Mouse (Mus musculus): ENCODE measurements around the gene Nupr1l.
A peak's percentile ranks its signal among the peaks of the same experiment; 100 is the strongest.
"Not testable (repeated sequence)": the region's sequence is repeated elsewhere in the genome, so short reads cannot be mapped to it uniquely, and the experiment has no call there.

Nupr1l gene

DNA sequence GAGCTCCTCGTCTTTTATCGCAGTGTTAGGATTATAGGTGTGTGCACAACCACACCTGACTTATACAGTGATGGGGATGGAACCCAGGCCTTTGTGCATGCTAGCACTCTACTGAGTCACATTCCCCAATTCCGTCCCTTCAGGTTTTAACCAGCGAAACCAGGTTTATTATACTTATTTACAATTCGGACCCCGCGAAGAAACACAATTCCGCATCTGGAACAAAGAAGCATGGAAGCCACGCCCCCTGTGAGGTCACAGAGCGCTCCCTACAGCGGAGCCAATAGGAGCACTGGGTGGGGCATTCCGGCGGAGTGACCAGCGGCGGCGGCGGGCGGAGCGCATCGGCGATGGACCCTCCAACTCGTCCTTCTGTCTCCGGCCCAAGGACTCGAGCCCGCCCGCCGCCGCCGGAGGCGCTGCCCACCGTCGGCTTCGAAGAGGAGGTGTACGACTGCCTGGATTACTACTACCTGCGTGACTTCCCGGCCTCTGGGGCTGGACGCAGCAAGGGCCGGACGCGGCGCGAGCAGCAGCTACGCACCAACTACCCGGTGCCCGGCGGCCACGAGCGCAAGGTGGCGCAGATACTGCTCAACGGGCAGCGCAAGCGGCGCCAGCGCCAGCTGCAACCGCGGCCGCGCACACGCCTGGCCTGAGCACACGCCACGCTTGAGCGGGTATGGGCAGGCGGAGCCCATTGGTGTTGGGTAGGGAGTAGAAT is at the start of gene Nupr1l:
Gene Nupr1l, plus strand, starts transcription at position 299 of the 724 bp plus-strand sequence.
- peak; percentile 97 for DNase-seq (ENCODE audit: low spot score)

- DNase-seq (ENCODE audit: low spot score), result no peak
Observed at GRCm38 (mm10) chr5:129862325-129862724, 46.0 kb upstream of the Nupr1l start.

DNA sequence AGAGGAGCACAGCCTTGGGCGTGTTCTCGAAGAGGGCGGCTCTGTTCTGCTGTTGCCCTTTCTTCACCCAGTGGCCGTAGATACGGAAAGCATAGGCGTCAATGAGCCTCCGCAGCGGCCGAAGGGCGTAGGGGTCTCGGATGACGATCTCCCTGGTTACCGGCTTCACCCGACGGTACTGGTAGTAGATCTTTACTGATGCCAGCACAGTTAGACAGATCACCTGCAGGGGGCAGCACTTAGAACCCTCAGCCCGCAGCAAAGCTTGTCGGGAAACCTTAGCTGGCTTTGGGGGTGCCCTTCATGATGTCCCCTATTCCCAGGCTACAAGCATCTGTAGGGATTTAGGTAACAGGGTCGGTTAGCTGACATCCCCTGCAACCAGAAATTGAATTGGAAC is 43.9 kb upstream of the Nupr1l start:
- peak; percentile 84 for DNase-seq (ENCODE audit: low spot score)

DNA sequence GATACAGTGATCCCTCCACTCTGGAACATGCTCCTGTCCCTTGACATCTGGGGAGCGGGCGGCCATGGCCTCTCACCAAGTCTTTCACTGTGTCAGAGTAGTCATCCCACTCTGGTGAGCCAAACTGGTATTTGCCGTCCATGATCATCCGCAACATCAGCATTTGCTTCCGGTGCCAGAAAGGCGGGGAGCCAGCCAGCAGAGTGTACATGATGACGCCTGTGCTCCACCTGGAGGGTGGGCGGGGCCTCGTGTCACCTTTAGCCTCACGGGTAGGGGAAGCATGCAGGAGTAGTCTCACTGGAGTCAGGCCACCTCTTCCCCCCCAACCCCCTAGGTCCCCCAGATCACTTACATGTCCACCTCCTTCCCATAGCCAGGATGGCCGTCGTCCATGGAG is 42.5 kb upstream of the Nupr1l start:
- DNase-seq (ENCODE audit: low spot score), result no peak

DNA sequence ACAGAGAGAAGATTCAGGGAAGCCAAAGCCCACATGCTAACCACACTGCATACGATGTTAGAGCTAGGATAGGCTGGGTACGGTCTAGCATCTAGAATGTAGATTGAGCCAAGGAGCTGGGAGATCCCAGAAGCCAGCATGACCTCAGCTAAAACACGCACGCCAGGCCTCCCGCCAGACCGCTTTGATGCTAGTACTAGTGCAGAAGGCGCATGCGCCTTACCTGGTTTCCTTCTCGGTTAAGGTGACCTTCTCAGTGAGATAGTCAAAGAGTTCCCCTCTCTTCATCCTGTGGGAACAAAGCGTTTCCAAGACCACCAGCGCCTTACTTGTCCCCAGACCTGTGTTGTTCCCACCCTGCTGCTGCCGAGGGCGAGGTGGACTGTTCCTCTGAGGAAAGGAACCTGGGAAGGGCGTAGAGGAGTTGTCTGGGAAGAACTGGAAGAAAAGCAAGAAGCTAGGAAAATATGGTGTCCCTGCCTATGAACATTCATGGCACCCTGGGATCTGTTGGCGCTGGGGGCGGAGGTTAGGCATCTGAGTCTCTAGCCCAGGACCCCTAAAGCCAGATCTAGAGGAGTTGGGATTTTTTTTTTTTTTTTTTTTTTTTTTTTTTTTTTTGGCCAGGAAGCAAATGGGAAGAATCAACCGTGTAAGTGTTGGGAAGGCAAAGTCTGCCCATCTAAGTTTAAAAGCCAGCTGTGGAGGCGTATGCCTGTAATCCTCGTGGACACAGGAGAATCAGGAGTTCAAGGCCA is 38.9 kb upstream of the Nupr1l start:
- no peak for DNase-seq (ENCODE audit: low spot score)

DNA sequence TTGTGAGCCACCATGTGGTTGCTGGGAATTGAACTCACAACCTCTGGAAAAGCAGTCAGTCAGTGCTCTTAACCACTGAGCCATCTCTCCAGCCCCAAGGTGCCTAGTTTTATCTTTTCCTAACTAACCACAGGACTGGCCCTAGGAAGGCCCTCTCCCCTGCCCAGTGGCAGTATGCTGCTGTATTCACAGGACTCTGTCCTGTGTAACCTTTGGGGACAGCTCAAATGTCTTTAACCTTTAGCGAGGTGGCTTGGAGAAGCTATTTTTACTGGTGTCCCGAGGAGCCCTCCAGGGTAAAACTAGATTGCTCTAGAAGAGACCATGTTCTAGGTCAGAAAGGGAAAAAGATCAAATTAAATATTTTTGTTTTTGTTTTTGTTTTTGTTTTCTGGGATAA is 37.1 kb upstream of the Nupr1l start:
- no peak for DNase-seq (ENCODE audit: low spot score)

- DNase-seq (ENCODE audit: low spot score), result no peak
Observed at GRCm38 (mm10) chr5:129873942-129874341, 34.4 kb upstream of the Nupr1l start.

DNA sequence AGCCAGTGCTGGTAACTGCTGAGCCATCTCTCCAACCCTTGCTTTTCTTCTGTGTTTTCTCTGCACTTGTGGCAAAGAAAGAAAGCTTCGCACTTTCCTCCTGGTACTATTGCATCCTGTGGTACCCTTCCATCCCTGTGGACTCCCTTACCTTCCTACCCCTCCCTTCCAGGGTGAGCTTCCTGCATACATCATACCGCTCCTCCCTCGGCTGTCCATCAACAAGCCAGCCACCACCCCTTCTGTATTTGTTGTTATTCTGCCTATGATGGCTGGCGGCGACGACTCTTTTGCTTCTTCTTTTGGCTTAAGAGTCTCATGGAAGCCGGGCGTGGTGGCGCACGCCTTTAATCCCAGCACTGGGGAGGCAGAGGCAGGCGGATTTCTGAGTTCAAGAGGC is 33.2 kb upstream of the Nupr1l start:
- DNase-seq (ENCODE audit: low spot score), result no peak

- no peak for DNase-seq (ENCODE audit: low spot score)
Observed at GRCm38 (mm10) chr5:129877731-129878455, 30.4 kb upstream of the Nupr1l start.

DNA sequence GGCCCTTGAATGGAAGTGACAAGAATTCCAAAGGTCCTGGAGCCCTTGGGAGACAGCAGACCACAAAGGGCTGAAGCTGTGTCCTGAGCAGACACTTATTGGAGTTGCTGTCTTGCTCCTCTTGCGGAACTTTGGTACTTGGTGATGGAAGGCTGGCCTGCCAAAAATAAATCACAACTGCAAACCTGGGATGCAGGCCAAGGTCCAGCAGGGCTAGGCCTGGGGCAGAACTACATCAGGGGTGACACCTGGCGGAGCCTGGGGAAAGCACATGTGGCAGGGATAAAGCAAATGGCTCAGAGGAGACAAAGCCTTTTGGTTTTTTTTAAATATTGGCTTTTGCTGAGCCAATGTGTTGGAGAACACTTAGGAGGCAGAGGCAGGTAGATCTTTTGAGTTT is 29.4 kb upstream of the Nupr1l start:
- DNase-seq (ENCODE audit: low spot score), result peak; percentile 86

GRCm38 (mm10) chr5:129879888-129880287 is 28.5 kb upstream of the Nupr1l start:
- peak; percentile 42 for DNase-seq (ENCODE audit: low spot score)

DNA sequence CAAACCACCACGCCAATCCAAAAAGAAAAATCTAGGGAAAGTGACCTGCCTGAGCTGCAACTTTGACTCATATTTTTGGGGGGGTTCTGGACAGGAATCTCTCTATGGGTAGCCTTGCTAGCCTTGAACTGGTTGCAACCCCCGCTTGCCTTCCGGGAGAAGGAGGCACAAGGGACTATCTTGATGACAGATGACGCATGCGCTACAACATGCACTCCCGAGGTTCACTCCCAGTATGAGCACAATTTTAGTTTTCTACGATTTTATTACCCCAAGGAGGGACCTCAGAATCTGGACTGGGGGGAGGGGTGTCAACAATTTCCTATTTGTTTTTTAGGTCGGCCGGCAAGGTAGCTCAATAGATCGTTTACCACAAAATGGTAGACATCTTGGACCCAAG is 22.1 kb upstream of the Nupr1l start:
- DNase-seq (ENCODE audit: low spot score), result no peak

- DNase-seq (ENCODE audit: low spot score), result peak; percentile 86
Observed at GRCm38 (mm10) chr5:129886911-129887636, 21.3 kb upstream of the Nupr1l start, which contains the start of gene Chchd2. Chchd2 (minus strand) TSS chr5:129887470.

DNA sequence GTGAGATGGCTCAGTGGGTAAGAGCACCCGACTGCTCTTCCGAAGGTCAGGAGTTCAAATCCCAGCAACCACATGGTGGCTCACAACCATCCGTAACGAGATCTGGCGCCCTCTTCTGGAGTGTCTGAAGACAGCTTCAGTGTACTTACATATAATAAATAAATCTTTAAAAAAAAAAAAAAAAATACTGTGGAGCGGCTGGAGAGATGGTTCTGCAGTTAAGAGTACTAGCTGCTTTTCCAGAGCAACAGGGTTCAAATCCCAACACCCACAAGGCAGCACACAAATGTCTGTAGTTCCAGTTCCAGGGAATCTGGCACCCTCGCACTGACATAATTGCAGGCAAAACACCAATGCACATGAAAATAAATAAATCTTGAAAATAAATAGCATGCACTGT is 17.9 kb upstream of the Nupr1l start:
- not testable (repeated sequence) for DNase-seq (ENCODE audit: low spot score)

GRCm38 (mm10) chr5:129895198-129896088 is 12.9 kb upstream of the Nupr1l start, which contains the start of gene Zbed5:
Zbed5 (plus strand) TSS chr5:129895723.
- peak; percentile 86 for DNase-seq (ENCODE audit: low spot score)

DNA sequence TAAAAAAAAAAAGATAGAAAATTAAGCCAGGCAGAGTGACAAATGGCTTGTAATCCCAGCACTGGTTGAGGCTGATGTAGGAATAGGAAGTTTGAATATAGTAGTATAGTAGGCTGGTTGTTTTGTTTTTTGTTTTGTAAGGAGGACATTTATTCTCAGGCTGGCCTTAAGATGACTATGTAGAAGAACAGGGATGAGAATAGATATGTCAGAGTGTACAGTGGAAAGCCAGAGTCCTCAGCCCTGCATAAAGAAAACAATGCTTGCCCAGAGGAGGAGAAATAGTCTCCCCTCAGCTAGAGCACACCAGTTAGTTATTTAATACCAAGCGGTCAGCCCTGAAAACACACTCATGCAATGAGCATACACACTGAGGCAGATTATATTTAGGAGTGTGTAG is 9.9 kb upstream of the Nupr1l start, which contains the start of gene Phkg1:
Gene Phkg1, minus strand, starts transcription at position 101 of the 400 bp plus-strand sequence.
- no peak for DNase-seq (ENCODE audit: low spot score)

- DNase-seq (ENCODE audit: low spot score), result no peak
Observed at GRCm38 (mm10) chr5:129907775-129908174, 565 bp upstream of the Nupr1l start.

- DNase-seq (ENCODE audit: low spot score), result no peak
Observed at GRCm38 (mm10) chr5:129909147-129909546, 807 bp downstream of the Nupr1l start.

- DNase-seq (ENCODE audit: low spot score), result no peak
Observed at GRCm38 (mm10) chr5:129909591-129909990, 1.3 kb downstream of the Nupr1l start.

DNA sequence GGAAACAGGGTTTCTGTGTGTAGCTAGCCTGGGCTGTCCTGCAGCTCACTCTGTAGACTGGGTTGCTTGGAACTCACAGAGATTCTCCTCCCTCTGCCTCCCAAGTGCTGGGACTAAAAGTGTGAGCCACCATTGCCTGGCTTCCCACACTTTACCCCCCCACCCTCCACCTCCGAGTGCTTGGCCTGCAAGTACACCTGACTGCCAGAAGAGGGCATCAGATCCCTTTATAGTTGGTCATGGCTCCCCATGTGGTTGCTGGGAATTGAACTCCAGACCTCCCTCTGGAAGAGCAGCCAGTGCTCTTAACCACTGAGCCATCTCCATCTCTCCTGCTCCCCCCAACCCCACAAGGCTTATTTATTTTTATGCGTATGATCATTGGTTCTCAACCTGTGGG is 5.7 kb downstream of the Nupr1l start:
- DNase-seq (ENCODE audit: low spot score), result no peak

- DNase-seq (ENCODE audit: low spot score), result not testable (repeated sequence)
Observed at GRCm38 (mm10) chr5:129915491-129915890, 7.2 kb downstream of the Nupr1l start.
